Mouse (Mus musculus) naive thymus-derived CD4-positive, alpha-beta T cell, adult 2 months (primary cell): ENCODE data around the gene Usp43.

ENCODE experiments used
- DNase-seq: peaks from one replicate; pipeline ENCODE4 v3.0.0-alpha.2; 2011; ENCODE audit warnings: low read depth

Gene Usp43

GRCm38 (mm10) chr11:67897064-67897560, 24.8 kb downstream of the Usp43 start:
- peak; percentile 62 for DNase-seq

GRCm38 (mm10) chr11:67895641-67896040, 26.3 kb downstream of the Usp43 start:
- no peak for DNase-seq

DNA sequence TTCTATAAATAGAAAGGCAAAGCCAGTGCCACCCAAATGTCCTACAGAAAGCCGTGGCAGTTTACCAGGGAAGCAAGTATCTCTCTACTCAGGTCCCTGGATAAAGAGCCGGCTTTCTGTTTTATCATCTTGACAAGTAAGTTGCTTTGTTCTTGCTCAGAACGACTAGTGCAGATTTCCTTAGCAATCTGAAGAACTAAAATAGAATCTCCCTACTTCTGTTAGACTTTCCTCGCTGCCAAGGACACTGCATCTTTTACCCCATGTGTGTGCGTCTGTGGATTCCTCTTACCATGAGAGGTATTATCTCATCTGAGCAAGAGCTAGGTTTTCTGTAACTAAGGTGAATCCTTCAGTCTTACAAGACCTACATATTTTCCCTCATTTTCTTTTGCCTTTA, 33.4 kb downstream of the Usp43 start:
- DNase-seq, result no peak

DNA sequence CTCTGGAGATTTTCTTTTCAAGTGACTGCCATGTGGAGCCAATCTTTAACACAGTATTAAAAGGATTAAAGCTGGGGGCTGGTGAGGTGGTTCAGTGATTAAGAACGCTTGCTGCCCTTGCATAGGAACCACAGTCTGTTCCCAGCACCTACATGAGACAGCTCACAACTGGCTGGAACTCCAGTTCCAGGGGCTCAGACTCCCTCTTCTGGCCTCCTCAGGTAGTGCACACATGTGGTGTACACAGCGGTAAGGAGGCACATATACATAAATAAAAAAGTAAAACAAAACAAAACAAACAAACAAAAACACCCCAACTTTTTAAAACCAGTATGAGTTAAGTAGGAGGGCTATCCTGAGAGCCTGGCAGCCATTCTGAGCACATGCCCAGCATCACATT, 36.0 kb downstream of the Usp43 start:
- no peak for DNase-seq

DNA sequence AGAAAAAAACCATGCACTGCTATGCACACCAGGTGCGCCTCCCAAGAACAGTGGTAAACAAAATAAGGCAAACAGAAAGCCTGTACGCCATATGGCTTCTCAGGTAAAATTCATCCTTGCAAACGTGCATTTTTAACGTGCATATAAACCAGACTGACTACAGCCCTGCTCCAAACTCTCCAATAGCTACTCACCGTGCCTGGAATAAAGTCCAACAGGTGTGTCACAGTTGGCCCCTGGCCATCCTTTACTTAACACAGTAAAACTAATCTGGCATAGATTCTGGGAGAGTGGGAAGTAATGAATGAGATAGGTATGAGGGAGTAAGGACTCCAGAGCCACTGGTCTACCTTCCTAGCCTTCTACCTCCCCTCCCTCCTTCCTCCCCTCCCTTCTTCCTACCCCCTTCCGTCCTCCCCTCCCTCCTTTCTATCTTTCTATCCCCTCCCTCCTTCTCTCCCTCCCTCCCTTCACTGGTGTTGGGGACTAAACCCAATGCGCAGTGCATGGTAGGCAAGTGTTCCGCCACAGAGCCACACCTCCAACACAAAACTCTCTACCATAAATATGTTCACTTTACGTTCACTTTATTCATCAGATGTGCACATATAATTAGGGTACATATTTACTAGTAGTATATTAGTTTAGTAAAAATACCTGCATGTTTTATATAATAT, 56.3 kb downstream of the Usp43 start:
- DNase-seq, result no peak

- DNase-seq, result no peak
Observed at GRCm38 (mm10) chr11:67865100-67865499, 56.9 kb downstream of the Usp43 start.

- DNase-seq, result no peak
Observed at GRCm38 (mm10) chr11:67861399-67861838, 60.5 kb downstream of the Usp43 start.

GRCm38 (mm10) chr11:67860743-67861398, 61.1 kb downstream of the Usp43 start:
- no peak for DNase-seq

DNA sequence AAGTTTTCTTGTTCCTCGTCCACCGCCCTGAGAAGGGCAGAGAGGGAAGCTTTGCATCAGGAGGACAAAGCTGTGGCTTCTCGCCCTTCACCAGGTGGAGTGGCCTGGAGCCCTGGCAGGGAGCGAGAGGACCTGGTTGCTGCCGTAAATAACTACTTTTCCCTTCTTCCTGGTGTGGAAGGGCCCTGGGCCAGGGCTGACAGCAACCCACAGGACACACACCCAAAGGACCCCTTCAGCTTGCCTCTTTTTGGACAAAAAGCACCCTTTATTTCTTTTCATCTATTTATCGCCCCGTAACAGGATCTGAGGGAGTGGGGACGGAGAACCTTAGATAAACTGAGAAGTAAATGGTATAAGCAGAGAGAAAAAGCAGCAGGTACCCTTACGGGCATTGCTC, 63.4 kb downstream of the Usp43 start:
- no peak for DNase-seq

DNA sequence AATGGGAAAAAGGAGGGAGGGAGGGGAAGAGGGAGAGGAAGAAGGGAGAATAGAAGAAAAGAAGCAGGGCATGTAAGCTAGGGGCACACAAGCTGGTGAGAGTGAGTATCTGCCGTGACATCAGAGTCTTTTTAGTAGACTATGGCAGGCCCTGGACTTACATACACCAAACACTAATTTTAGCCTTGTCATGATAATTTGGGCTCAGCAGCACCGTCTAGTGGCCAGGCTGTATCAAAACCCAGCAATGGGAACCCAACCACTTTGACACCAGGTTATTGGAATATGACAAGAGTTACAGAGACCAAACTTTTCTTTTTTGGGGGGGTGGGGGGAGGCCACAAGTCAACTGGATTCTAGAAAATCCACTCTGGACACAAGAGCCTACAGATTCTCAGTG, 66.9 kb downstream of the Usp43 start:
- no peak for DNase-seq

DNA sequence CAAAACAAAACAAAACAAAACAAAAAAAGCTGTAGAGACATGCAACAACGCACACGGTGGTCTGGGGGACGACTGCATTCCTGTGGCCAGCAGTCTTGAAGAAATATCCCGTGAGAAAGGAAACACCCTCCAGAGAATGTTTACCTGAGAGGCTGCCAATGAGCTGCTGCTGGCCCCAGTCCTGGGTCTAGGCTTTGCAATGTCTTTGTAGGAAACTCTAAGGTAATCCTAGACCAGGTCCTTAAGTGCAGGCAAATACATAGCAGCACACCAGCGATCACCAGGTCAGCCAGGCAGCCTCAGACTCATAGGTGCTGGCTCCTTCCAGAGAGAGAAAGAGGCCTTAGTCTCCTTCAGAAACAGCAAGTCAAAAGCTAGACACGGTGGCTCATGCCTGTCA, 68.0 kb downstream of the Usp43 start:
- DNase-seq, result no peak

DNA sequence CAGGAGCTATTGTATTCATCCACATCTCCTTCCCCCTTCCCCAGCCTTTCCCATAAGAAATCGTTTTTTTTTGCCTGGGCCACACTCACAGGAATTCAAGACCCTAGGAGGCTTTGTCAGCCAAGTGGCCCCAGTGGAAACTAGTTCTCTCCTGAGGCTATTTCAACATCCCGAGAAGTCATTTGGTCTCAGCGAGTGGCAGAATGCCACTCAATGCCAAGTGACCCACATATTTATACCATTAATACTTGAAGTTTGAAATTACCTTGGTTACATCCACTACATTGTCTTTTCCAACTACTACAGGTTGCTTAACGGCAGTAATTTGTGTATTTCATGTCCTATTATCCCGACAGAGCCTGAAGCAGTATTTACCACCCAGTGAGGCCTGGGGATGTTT, 70.2 kb downstream of the Usp43 start:
- no peak for DNase-seq

DNA sequence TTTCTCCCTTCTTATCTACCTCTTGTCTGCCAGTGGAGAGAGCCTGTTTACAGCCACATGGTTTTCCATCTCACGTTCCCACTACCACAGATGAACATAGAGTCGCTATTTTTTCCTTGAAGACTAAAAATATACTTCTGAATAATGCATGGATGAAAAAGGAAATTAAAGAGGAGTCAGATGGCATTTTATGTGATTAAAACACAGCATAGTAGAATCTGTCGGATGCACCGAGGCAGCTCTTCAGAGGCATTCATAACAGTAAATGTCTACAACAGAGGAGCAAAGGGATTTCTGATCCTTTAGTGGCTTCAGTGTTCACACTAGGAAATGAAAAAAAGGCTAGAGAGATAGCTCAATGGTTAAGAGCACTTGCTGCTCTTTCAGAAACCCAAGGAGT, 76.8 kb downstream of the Usp43 start:
- no peak for DNase-seq

DNA sequence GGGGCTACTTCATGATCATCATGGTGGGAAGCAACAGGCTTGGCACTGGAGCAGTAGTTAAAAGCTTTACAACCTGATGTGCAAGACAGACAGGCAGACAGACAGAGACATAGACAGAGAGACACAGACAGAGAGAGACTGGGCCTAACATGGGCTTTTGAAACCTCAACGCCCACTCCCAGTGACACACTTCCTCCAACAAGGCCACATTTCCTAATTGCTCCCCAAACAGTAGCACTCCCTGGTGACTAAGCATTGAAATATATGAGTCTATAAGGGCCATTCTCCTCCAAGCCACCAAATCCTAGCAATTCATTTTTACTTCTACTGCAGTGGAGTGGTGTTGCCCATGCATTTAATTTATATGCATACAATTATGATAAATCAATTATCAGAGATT, 82.1 kb downstream of the Usp43 start:
- DNase-seq, result no peak

GRCm38 (mm10) chr11:67835408-67836078, 86.4 kb downstream of the Usp43 start:
- no peak for DNase-seq

DNA sequence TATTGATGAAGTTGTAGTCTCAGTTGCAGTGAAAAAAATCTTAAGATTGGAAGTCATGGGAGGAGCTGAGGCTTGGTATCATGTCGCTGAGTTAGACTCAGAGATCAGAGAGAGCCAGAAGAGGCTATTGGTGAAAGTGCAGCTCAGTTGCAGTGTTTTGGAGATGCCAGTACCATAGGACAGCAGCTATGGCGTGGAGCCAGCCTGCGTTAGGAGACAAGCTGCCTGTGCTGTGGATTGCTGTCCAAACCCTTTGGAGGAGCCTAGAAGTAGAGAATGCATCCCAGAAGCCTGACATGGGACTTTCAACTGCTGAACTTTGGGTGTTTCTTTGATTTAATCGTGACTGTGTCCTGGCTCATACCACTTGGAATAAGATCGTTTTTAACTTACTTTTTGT, 90.1 kb downstream of the Usp43 start:
- no peak for DNase-seq

- DNase-seq, result no peak
Observed at GRCm38 (mm10) chr11:67829530-67829929, 92.4 kb downstream of the Usp43 start.

DNA sequence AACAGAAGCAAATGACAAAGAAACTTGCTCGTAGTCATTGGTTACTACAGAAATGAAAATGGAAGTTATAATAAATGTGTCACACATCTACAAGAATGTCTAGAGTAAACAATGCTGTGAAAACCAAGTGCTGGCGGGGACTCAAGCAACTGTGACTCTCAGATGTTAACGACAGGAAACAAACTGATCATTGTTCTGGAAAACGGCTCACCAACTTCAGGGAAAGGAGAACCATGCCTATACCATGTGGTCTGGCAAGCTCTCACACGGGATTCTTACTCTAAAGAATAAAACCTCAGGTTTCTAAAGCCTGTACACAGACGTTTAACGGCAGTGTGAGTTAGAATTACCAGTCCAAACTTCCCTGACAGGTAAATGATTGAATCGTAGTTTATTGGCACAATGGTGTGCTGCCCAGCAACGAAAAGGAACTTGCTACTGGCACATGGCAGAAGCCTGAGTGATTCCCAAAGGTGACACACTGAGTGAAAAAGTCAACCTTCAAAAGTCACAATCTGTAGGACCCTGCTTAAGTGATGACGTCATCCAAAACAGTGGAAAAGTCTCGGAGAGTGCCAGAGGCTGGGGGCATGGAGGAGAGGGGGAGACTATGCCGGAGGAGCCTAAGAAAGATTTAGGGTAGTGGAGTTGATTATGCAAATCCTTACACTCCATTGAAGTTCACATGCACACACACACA, 93.4 kb downstream of the Usp43 start:
- DNase-seq, result no peak

GRCm38 (mm10) chr11:67821560-67821959, 100.4 kb downstream of the Usp43 start:
- DNase-seq, result no peak

DNA sequence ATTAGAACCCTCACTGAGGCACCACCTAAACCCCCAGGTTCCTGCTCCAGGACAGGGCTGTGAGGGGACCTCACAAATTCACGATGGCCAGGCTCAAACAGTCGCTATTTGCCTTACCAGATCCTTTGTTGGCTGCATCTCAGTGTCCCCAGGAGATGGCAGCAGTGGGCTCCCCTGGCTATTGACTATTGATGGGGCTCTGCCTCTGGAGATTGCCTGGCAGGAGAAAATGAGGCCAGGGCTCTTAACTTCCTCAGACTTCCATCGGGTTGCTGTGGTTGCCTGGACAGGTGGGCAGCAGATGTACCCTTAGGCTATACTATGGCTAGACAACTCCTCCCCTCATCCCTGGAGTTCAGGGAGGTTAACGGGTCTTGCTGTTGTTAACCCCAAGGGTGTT, 101.7 kb downstream of the Usp43 start:
- DNase-seq, result no peak

DNA sequence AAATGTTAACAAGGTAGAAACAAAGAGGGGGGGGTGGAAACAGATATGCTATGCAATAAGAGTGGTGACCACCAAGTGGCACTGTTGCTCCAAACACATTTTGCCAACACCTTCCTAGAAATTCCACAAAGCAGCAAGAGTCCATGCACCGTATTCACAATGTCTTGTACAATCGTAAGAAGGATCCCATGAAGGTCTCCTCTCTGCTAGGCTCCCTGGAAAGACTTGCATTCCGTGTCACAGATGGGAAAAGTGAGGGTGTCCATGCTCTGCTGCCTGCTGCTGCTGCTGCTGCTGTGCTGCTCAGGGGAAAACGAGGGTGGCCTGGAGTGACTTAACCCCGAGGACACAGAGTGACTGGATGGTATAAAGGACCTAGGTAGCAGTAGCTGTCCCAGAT, 102.3 kb downstream of the Usp43 start:
- no peak for DNase-seq

DNA sequence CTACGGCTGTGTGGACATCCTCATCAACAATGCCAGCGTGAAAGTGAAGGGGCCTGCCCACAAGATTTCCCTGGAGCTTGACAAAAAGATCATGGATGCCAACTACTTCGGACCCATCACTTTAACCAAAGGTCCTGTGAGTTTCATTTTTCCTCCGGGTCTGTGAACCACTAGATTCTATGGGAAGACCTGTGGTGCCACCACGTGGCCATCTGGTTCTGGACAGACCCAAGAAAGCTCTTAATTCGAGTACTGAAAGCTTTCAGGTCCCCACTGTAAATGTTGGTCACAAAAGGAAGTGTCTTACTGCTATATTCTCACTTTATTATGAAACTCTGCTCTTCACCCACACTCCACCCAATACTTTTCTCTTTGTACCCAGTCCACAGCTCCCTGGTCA, 110.4 kb downstream of the Usp43 start:
- no peak for DNase-seq

GRCm38 (mm10) chr11:67808051-67808450, 113.9 kb downstream of the Usp43 start:
- no peak for DNase-seq
